Mouse (Mus musculus): ENCODE results near the gene Plxdc1.

DNA sequence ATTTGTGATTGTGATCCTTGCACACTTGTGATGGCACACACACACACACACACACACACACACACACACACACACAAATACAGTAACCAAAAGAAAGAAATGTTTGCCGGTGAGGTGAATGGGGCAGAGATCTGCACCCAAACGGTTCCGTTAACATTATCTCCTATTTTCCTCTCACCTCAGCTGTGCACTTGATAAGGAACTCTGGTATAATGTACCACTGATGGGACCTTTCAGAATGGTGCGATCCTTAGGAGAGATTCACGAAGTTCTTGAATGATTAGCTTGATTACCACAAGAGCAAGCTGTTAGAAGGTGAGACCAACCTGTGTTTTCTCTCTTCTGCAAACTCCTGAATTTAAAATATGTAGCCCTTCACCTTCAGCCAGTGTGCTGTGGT, 17.9 kb downstream of the Plxdc1 start:
- TF ChIP-seq GATA1 (IDR thresholded peaks at IDR 0.05; ENCODE audit: low read length): no peak
- TF ChIP-seq TAL1 (IDR thresholded peaks at IDR 0.05; ENCODE audit: low read length): no peak

All from erythroblast, embryonic 14.5 days (primary cell).